Mouse (Mus musculus): Measurements from ENCODE around the gene Taf6l. TPM values are rescaled to one million over a fixed set of nuclear protein-coding genes. Genes with fewer than 3 reads are reported as not detected.
"Not testable (repeated sequence)": the region's sequence is repeated elsewhere in the genome, so short reads cannot be mapped to it uniquely, and the experiment has no call there.

Taf6l gene
- polyA plus RNA-seq, 1 experiment from 2014 or later: 39.0 TPM

GRCm38 (mm10) chr19:8741243-8741869 is 44.9 kb downstream of the Taf6l start, which contains the start of gene Stx5a:
Gene Stx5a, plus strand, starts transcription at chr19:8741413.
- peak; percentile 98 for ATAC-seq (ENCODE audit: low FRiP score, low TSS enrichment)
- H3K4me1 ChIP-seq (ENCODE audit: insufficient read depth, low read length): peaks cover 29% of the 10 kb centered on the region
- H3K27me3 ChIP-seq (ENCODE audit: insufficient read depth, low read length): no peaks in the 10 kb centered on the region
- peak within 1 kb of the TSS; percentile 99 for H3K4me2 ChIP-seq (replicated peaks; ENCODE audit: low read depth, low read length)
- peak within 1 kb of the TSS; percentile 98 for H3K27ac ChIP-seq (ENCODE audit: low read length)
- peak within 1 kb of the TSS; percentile 87 for H3K9ac ChIP-seq (replicated peaks; ENCODE audit: low read length)
- no peaks in the 10 kb centered on the region for H3K9me3 ChIP-seq (ENCODE audit: low read length)
- H3K36me3 ChIP-seq (ENCODE audit: insufficient read depth, low read length): peaks cover 50% of the 10 kb centered on the region
- under 1% methylated on average over 36 of the region's 36 CpGs for WGBS
- H3K4me3 ChIP-seq (ENCODE audit: low read length): peak within 1 kb of the TSS; percentile 89

- Histone ChIP-seq H3K4me3 (ENCODE audit: low read length) (peak within 1 kb of the TSS; percentile 89), H3K27ac (ENCODE audit: low read length) (peak within 1 kb of the TSS; percentile 98), H3K9ac (replicated peaks; ENCODE audit: low read length) (peak within 1 kb of the TSS; percentile 87), H3K4me2 (replicated peaks; ENCODE audit: low read depth, low read length) (peak within 1 kb of the TSS; percentile 42), H3K4me1 (ENCODE audit: insufficient read depth, low read length) (peaks cover 29% of the 10 kb centered on the region), H3K9me3 (ENCODE audit: low read length) (no peaks in the 10 kb centered on the region), H3K27me3 (ENCODE audit: insufficient read depth, low read length) (no peaks in the 10 kb centered on the region), H3K36me3 (ENCODE audit: insufficient read depth, low read length) (peaks cover 42% of the 10 kb centered on the region)
- WGBS: 58% methylated on average over 14 of the region's 14 CpGs
- ATAC-seq (ENCODE audit: low FRiP score, low TSS enrichment): peak; percentile 2; the same call in 1 of the 2 replicates
These were observed 45.6 kb downstream of the Taf6l start, which contains the start of gene 1700092M07Rik for GRCm38 (mm10) chr19:8740603-8741002. Gene 1700092M07Rik, plus strand, starts transcription at chr19:8740718.

- peaks cover 33% of the 10 kb centered on the region for H3K36me3 ChIP-seq (ENCODE audit: insufficient read depth, low read length)
- no peak overlapping the region for H3K9ac ChIP-seq (replicated peaks; ENCODE audit: low read length)
- WGBS: 92% methylated on average over 6 of the region's 6 CpGs
- no peak overlapping the region for H3K27ac ChIP-seq (ENCODE audit: low read length)
- H3K4me1 ChIP-seq (ENCODE audit: insufficient read depth, low read length): peaks cover 33% of the 10 kb centered on the region
- H3K27me3 ChIP-seq (ENCODE audit: insufficient read depth, low read length): no peaks in the 10 kb centered on the region
- no peaks in the 10 kb centered on the region for H3K9me3 ChIP-seq (ENCODE audit: low read length)
- no peak overlapping the region for H3K4me2 ChIP-seq (replicated peaks; ENCODE audit: low read depth, low read length)
- ATAC-seq (ENCODE audit: low FRiP score, low TSS enrichment): no peak
- H3K4me3 ChIP-seq (ENCODE audit: low read length): no peak overlapping the region
These were observed 46.6 kb downstream of the Taf6l start for GRCm38 (mm10) chr19:8739646-8740045.

- Histone ChIP-seq H3K9ac (replicated peaks; ENCODE audit: low read length) (no peak overlapping the region), H3K9me3 (ENCODE audit: low read length) (no peaks in the 10 kb centered on the region), H3K4me3 (ENCODE audit: low read length) (no peak overlapping the region), H3K4me1 (ENCODE audit: insufficient read depth, low read length) (peaks cover 33% of the 10 kb centered on the region), H3K27me3 (ENCODE audit: insufficient read depth, low read length) (no peaks in the 10 kb centered on the region), H3K4me2 (replicated peaks; ENCODE audit: low read depth, low read length) (no peak overlapping the region), H3K36me3 (ENCODE audit: insufficient read depth, low read length) (peaks cover 30% of the 10 kb centered on the region), H3K27ac (ENCODE audit: low read length) (no peak overlapping the region)
- 88% methylated on average over 7 of the region's 7 CpGs for WGBS
- ATAC-seq (ENCODE audit: low FRiP score, low TSS enrichment): no peak
These were observed 47.3 kb downstream of the Taf6l start for GRCm38 (mm10) chr19:8738911-8739310.

- Histone ChIP-seq H3K9ac (replicated peaks; ENCODE audit: low read length) (peak overlapping the region; percentile 86), H3K9me3 (ENCODE audit: low read length) (no peaks in the 10 kb centered on the region), H3K36me3 (ENCODE audit: insufficient read depth, low read length) (peaks cover 16% of the 10 kb centered on the region), H3K4me2 (replicated peaks; ENCODE audit: low read depth, low read length) (peak overlapping the region; percentile 92), H3K27ac (ENCODE audit: low read length) (peak overlapping the region; percentile 61), H3K4me1 (ENCODE audit: insufficient read depth, low read length) (peaks cover 20% of the 10 kb centered on the region), H3K27me3 (ENCODE audit: insufficient read depth, low read length) (no peaks in the 10 kb centered on the region), H3K4me3 (ENCODE audit: low read length) (peak overlapping the region; percentile 97)
- WGBS: 3% methylated on average over 11 of the region's 11 CpGs
- no peak for ATAC-seq (ENCODE audit: low FRiP score, low TSS enrichment)
These were observed 50.1 kb downstream of the Taf6l start for GRCm38 (mm10) chr19:8736160-8736467.

- peak; percentile 94 for ATAC-seq (ENCODE audit: low FRiP score, low TSS enrichment)
- WGBS: under 1% methylated on average over 32 of the region's 32 CpGs
- Histone ChIP-seq H3K9ac (replicated peaks; ENCODE audit: low read length) (peak within 1 kb of the TSS; percentile 86), H3K27me3 (ENCODE audit: insufficient read depth, low read length) (no peaks in the 10 kb centered on the region), H3K4me2 (replicated peaks; ENCODE audit: low read depth, low read length) (peak within 1 kb of the TSS; percentile 92), H3K9me3 (ENCODE audit: low read length) (no peaks in the 10 kb centered on the region), H3K4me1 (ENCODE audit: insufficient read depth, low read length) (peaks cover 16% of the 10 kb centered on the region), H3K27ac (ENCODE audit: low read length) (peak within 1 kb of the TSS; percentile 61), H3K4me3 (ENCODE audit: low read length) (peak within 1 kb of the TSS; percentile 97), H3K36me3 (ENCODE audit: insufficient read depth, low read length) (peaks cover 16% of the 10 kb centered on the region)
These were observed 50.6 kb downstream of the Taf6l start, which contains the start of gene Wdr74 for GRCm38 (mm10) chr19:8735389-8736159. Gene Wdr74, plus strand, starts transcription at chr19:8735827.

- peaks cover 15% of the 10 kb centered on the region for H3K36me3 ChIP-seq (ENCODE audit: insufficient read depth, low read length)
- H3K9ac ChIP-seq (replicated peaks; ENCODE audit: low read length): no peak overlapping the region
- H3K9me3 ChIP-seq (ENCODE audit: low read length): no peaks in the 10 kb centered on the region
- H3K4me3 ChIP-seq (ENCODE audit: low read length): no peak overlapping the region
- peaks cover 13% of the 10 kb centered on the region for H3K4me1 ChIP-seq (ENCODE audit: insufficient read depth, low read length)
- H3K4me2 ChIP-seq (replicated peaks; ENCODE audit: low read depth, low read length): no peak overlapping the region
- no peak for ATAC-seq (ENCODE audit: low FRiP score, low TSS enrichment)
- H3K27ac ChIP-seq (ENCODE audit: low read length): no peak overlapping the region
- 70% methylated on average over 3 of the region's 3 CpGs for WGBS
- H3K27me3 ChIP-seq (ENCODE audit: insufficient read depth, low read length): no peaks in the 10 kb centered on the region
These were observed 51.9 kb downstream of the Taf6l start for GRCm38 (mm10) chr19:8734334-8734733.

- H3K27ac ChIP-seq (ENCODE audit: low read length); H3K9me3 ChIP-seq (ENCODE audit: low read length); H3K4me2 ChIP-seq (replicated peaks; ENCODE audit: low read depth, low read length); H3K9ac ChIP-seq (replicated peaks; ENCODE audit: low read length); H3K4me3 ChIP-seq (ENCODE audit: low read length); H3K27me3 ChIP-seq (ENCODE audit: insufficient read depth, low read length); ATAC-seq (ENCODE audit: low FRiP score, low TSS enrichment): not testable (repeated sequence)
- WGBS: 42% methylated on average over 3 of the region's 3 CpGs
- Histone ChIP-seq H3K4me1 (ENCODE audit: insufficient read depth, low read length) (peaks cover 17% of the 10 kb centered on the region), H3K36me3 (ENCODE audit: insufficient read depth, low read length) (peaks cover 28% of the 10 kb centered on the region)
These were observed 57.7 kb downstream of the Taf6l start for GRCm38 (mm10) chr19:8728335-8729099.

GRCm38 (mm10) chr19:8727495-8728114 is 58.6 kb downstream of the Taf6l start:
- H3K9ac ChIP-seq (replicated peaks; ENCODE audit: low read length): no peak overlapping the region
- no peak overlapping the region for H3K4me2 ChIP-seq (replicated peaks; ENCODE audit: low read depth, low read length)
- 22% methylated on average over 5 of the region's 5 CpGs for WGBS
- no peak overlapping the region for H3K4me3 ChIP-seq (ENCODE audit: low read length)
- peaks cover 17% of the 10 kb centered on the region for H3K4me1 ChIP-seq (ENCODE audit: insufficient read depth, low read length)
- H3K36me3 ChIP-seq (ENCODE audit: insufficient read depth, low read length): peaks cover 28% of the 10 kb centered on the region
- no peak overlapping the region for H3K27ac ChIP-seq (ENCODE audit: low read length)
- H3K27me3 ChIP-seq (ENCODE audit: insufficient read depth, low read length): no peaks in the 10 kb centered on the region
- ATAC-seq (ENCODE audit: low FRiP score, low TSS enrichment): no peak
- no peaks in the 10 kb centered on the region for H3K9me3 ChIP-seq (ENCODE audit: low read length)
